Comparison of ENCODE assay signal across 9 mouse cellular contexts in genomic region chr4:149719686-149720085, GRCm38 (mm10). TPM values are rescaled to one million over a fixed set of nuclear protein-coding genes. Genes with fewer than 3 reads are reported as not detected.
DNase-seq lines count a peak whose midpoint lies in the region; ATAC-seq and TF ChIP-seq lines count a peak whose summit lies in the region.
"Had no signal": no experiment of that assay in that cellular context is flagged by ENCODE, and none has a peak within 500 bp of the region (broad histone marks: within the 10 kb centered on the region; RNA-seq: fewer than 3 reads in every experiment).

No protein-coding gene starts in this region.

- no peaks in the 10 kb centered on the region for H3K9me3 ChIP-seq in heart, postnatal 0 days (replicated peaks; ENCODE audit: control insufficient read depth, low read length)
- no peaks in the 10 kb centered on the region for H3K9me3 ChIP-seq in stomach, postnatal 0 days (ENCODE audit: control insufficient read depth, low read length)
- H3K9me3 ChIP-seq: neural tube, embryonic 13.5 days had no signal

- no peak overlapping the region for H3K9ac ChIP-seq in heart, postnatal 0 days (replicated peaks; ENCODE audit: low read depth, low read length)
- no peak overlapping the region for H3K9ac ChIP-seq in stomach, postnatal 0 days (ENCODE audit: low read length)
- H3K9ac ChIP-seq: neural tube, embryonic 13.5 days had no signal

- WGBS in heart, postnatal 0 days: 72% methylated on average over 6 of the region's 6 CpGs
- WGBS in stomach, postnatal 0 days: 78% methylated on average over 6 of the region's 6 CpGs

- peaks cover 4% of the 10 kb centered on the region; the same call in 1 of the 2 replicates for H3K4me1 ChIP-seq in heart, postnatal 0 days (ENCODE audit: control insufficient read depth, insufficient read depth)
- no peaks in the 10 kb centered on the region for H3K4me1 ChIP-seq in cortical plate, adult 2 months (ENCODE audit: control insufficient read depth, insufficient read depth, low read length)
- H3K4me1 ChIP-seq in stomach, postnatal 0 days (replicated peaks; ENCODE audit: control insufficient read depth, insufficient read depth): no peaks in the 10 kb centered on the region

- H3K4me2 ChIP-seq in heart, postnatal 0 days (ENCODE audit: low read depth, low read length): no peak overlapping the region
- no peak overlapping the region for H3K4me2 ChIP-seq in stomach, postnatal 0 days (replicated peaks; ENCODE audit: low read depth)
- H3K4me2 ChIP-seq: neural tube, embryonic 13.5 days had no signal

- H3K27ac ChIP-seq in heart, postnatal 0 days (ENCODE audit: low read depth): no peak overlapping the region
- no peak overlapping the region for H3K27ac ChIP-seq in cortical plate, adult 2 months (ENCODE audit: insufficient read depth, low read length)
- no peak overlapping the region for H3K27ac ChIP-seq in stomach, postnatal 0 days (replicated peaks)
- H3K27ac ChIP-seq: neural tube, embryonic 13.5 days had no signal

- DNase-seq in heart, postnatal 0 days (ENCODE audit: low spot score): no peak
- DNase-seq in heart, adult 11 months: no peak
- peak; percentile 76 for DNase-seq in right cerebral cortex, postnatal 4 days
- DNase-seq in right cerebral cortex, postnatal 36 days (ENCODE audit: low spot score in 2 of 2): no peak
- DNase-seq in stomach, postnatal 0 days (ENCODE audit: low spot score): peak; percentile 53
- DNase-seq in T-cell, adult 2 months (ENCODE audit: low spot score): no peak
- no peak for DNase-seq in right cerebral cortex, postnatal 25 days

- peak; percentile 49 for TF ChIP-seq CTCF in heart, postnatal 0 days (IDR thresholded peaks at IDR 0.05; ENCODE audit: low read depth)
- peak; percentile 55 for TF ChIP-seq CTCF in cortical plate, adult 2 months (IDR thresholded peaks at IDR 0.05; ENCODE audit: extremely low read depth, insufficient read depth, low read length)
- TF ChIP-seq CTCF in stomach, postnatal 0 days (IDR thresholded peaks at IDR 0.05; ENCODE audit: low read depth): peak; percentile 74

- no peak for ATAC-seq in heart, postnatal 0 days (ENCODE audit: insufficient read depth, low read depth)
- ATAC-seq in stomach, postnatal 0 days (ENCODE audit: low FRiP score, low TSS enrichment): no peak

- H3K4me3 ChIP-seq in heart, postnatal 0 days (ENCODE audit: low read depth, low read length): no peak overlapping the region
- no peak overlapping the region for H3K4me3 ChIP-seq in cortical plate, adult 2 months (ENCODE audit: insufficient read depth, low read length)
- H3K4me3 ChIP-seq in stomach, postnatal 0 days (ENCODE audit: low read depth, low read length): no peak overlapping the region
- H3K4me3 ChIP-seq: neural tube, embryonic 13.5 days had no signal

- peaks cover 74% of the 10 kb centered on the region for H3K36me3 ChIP-seq in heart, postnatal 0 days (replicated peaks; ENCODE audit: control insufficient read depth, insufficient read depth, low read length)
- H3K36me3 ChIP-seq in stomach, postnatal 0 days (ENCODE audit: control insufficient read depth, insufficient read depth, low read length): peaks cover 23% of the 10 kb centered on the region

- no peak for TF ChIP-seq POLR2A in cortical plate, adult 2 months (IDR thresholded peaks at IDR 0.05; ENCODE audit: extremely low read depth, insufficient read depth, low read length)

- TF ChIP-seq EP300 in heart, postnatal 0 days (IDR thresholded peaks at IDR 0.05; ENCODE audit: low read depth): no peak
- no peak for TF ChIP-seq EP300 in stomach, postnatal 0 days (optimal IDR thresholded peaks at IDR 0.05)

- no peaks in the 10 kb centered on the region for H3K27me3 ChIP-seq in heart, postnatal 0 days (ENCODE audit: control insufficient read depth, insufficient read depth, low read length)
- H3K27me3 ChIP-seq in stomach, postnatal 0 days (ENCODE audit: control insufficient read depth, insufficient read depth, low read length): no peaks in the 10 kb centered on the region
- H3K27me3 ChIP-seq: neural tube, embryonic 13.5 days had no signal

RNA-seq across cellular contexts. Expression of gene Pik3cd, which starts 17.3 kb away (rescaled TPM):
- 2.3 and 14.8 TPM in 2 replicates for total RNA-seq in heart, postnatal 0 days (2014; rRNA removed; ENCODE audit: low replicate concordance)
- polyA plus RNA-seq in heart, postnatal 0 days (2015; fragmentation: Nextera tagmentation; extraction: Ambion mirVana): 1.3 and 1.4 TPM in 2 replicates
- polyA plus RNA-seq in cortical plate, adult 2 months (2012; rRNA removed): 13.2 and 15.7 TPM in 2 replicates
- 1.9 and 2.0 TPM in 2 replicates for polyA plus RNA-seq in stomach, postnatal 0 days (2015; fragmentation: Nextera tagmentation; extraction: Ambion mirVana)

RNA-seq across cellular contexts. Expression of gene Tmem201, which starts 18.2 kb away (rescaled TPM):
- total RNA-seq in heart, postnatal 0 days (2014; rRNA removed; ENCODE audit: low replicate concordance): 64.7 and 80.0 TPM in 2 replicates
- 38.8 and 43.0 TPM in 2 replicates for polyA plus RNA-seq in heart, postnatal 0 days (2015; fragmentation: Nextera tagmentation; extraction: Ambion mirVana)
- polyA plus RNA-seq in cortical plate, adult 2 months (2012; rRNA removed): 75.0 and 75.9 TPM in 2 replicates
- polyA plus RNA-seq in stomach, postnatal 0 days (2015; fragmentation: Nextera tagmentation; extraction: Ambion mirVana): 7.5 and 8.6 TPM in 2 replicates

RNA-seq across cellular contexts. Expression of gene Slc25a33, which starts 54.4 kb away (rescaled TPM):
- 3.0 and 9.8 TPM in 2 replicates for total RNA-seq in heart, postnatal 0 days (2014; rRNA removed; ENCODE audit: low replicate concordance)
- 13.3 and 15.1 TPM in 2 replicates for polyA plus RNA-seq in heart, postnatal 0 days (2015; fragmentation: Nextera tagmentation; extraction: Ambion mirVana)
- 43.7 and 43.9 TPM in 2 replicates for polyA plus RNA-seq in cortical plate, adult 2 months (2012; rRNA removed)
- polyA plus RNA-seq in stomach, postnatal 0 days (2015; fragmentation: Nextera tagmentation; extraction: Ambion mirVana): 21.7 and 22.4 TPM in 2 replicates

Comparison
In these comparisons a context has a peak if more than half of its experiments do, and no peak if none do; other contexts are left out.
1. DNase-seq: peak in right cerebral cortex, postnatal 4 days (single experiment) and stomach, postnatal 0 days (single experiment); none in heart, postnatal 0 days (single experiment), heart, adult 11 months (single experiment), right cerebral cortex, postnatal 36 days (0 of 2), T-cell, adult 2 months (single experiment) and right cerebral cortex, postnatal 25 days (single experiment).
2. Peak in every context shown above with its lines, with median percentiles within 50 percentile points of each other: CTCF ChIP-seq.